Mouse (Mus musculus) limb, embryonic 15.5 days (tissue): ENCODE measurements around the gene Ankrd63. TPM values are rescaled to one million over a fixed set of nuclear protein-coding genes. Genes with fewer than 3 reads are reported as not detected.

Experiments used
- ATAC-seq: fragments of 200-750 bp; cut with Nextera tagmentation; 2 replicates; pipeline ENCODE4 v1.8.0; 2017; ENCODE audit warnings: low read depth, moderate TSS enrichment; ENCODE audit not compliant: insufficient number of reproducible peaks, low FRiP score, low TSS enrichment
- H3K27ac ChIP-seq: fragments of 300-500 bp; sonication (generic); 2 replicates; pipeline ENCODE4 v1.5.1; 2015; ENCODE audit warnings: moderate library complexity, mild to moderate bottlenecking, inconsistent platforms
- H3K27me3 ChIP-seq: fragments of 300-500 bp; sonication (generic); 2 replicates; pipeline ENCODE4 v1.6.1; 2015; ENCODE audit warnings: inconsistent platforms
- H3K36me3 ChIP-seq: fragments of 300-500 bp; sonication (generic); 2 replicates; pipeline ENCODE4 v1.6.1; 2015; ENCODE audit warnings: inconsistent platforms
- H3K4me1 ChIP-seq: fragments of 300-500 bp; sonication (generic); 2 replicates; pipeline ENCODE4 v1.6.1; 2015; ENCODE audit warnings: inconsistent platforms
- H3K4me2 ChIP-seq: fragments of 300-500 bp; sonication (generic); 2 replicates; pipeline ENCODE4 v1.6.1; 2015; ENCODE audit warnings: mild to moderate bottlenecking, inconsistent platforms
- H3K4me3 ChIP-seq: fragments of 300-500 bp; sonication (generic); 2 replicates; pipeline ENCODE4 v1.5.1; 2015; ENCODE audit warnings: mild to moderate bottlenecking, inconsistent platforms
- H3K9ac ChIP-seq: fragments of 300-500 bp; sonication (generic); 2 replicates; pipeline ENCODE4 v1.6.1; 2015; ENCODE audit warnings: inconsistent platforms
- H3K9me3 ChIP-seq: fragments of 300-500 bp; sonication (generic); 2 replicates; pipeline ENCODE4 v1.6.1; 2016; ENCODE audit warnings: inconsistent platforms
- WGBS: fragments of 180-500 bp; shearing (Covaris S2); methylation state at CpG from one replicate; pipeline ENCODE4 v1.1.7; 2015; 5-methylcytosine and 5-hydroxymethylcytosine counted together
- polyA plus RNA-seq: library from polyadenylated mRNA; unstranded; fragments of >200 nt; fragmentation: Nextera tagmentation; extraction: Ambion mirVana; gene quantifications from 2 replicates; pipeline ENCODE4 v1.2.1, GENCODE M21; 2015

Gene Ankrd63
- polyA plus RNA-seq, 1 experiment from 2014 or later = 0.05 TPM

DNA sequence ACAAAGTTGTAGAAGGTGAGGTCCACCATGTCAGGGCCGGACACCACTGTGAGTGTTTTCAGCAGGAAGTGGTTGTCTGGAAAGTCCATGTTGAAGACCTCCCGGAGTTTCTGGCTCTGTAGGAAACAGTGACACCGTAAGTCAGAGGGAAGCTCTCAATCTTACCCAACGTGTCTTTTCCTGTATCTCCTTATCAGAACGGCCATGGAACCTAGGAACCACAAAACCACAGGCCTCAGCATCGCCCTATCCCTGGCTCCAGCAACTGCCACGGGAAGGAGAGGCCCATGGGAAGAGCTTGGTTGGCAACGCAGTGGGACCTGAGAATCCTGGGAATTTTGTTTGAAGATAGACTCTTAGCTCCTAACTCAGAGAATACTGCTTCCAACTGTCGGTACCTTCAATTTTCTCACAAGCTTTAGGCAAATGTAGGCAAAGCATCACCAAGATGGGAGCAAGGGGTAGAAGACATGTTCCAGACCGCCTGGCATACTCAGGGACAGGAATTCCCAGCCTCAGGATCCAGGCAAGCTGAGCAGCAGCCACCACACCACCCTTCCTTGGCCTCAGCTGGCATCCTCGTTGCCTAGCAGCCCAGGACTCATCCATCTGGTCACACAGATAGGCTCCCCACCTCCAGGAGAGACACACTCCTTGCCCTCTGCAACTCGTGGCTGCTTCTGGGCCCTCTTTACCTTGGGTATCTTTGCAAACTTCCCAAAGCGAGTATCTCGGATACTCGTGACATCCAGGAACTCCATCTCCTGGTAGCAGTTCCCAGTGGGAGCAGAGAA, 20.1 kb upstream of the Ankrd63 start:
- Histone ChIP-seq H3K4me3 (no peak overlapping the region), H3K27ac (no peak overlapping the region), H3K9ac (no peak overlapping the region), H3K36me3 (no peaks in the 10 kb centered on the region), H3K4me2 (no peak overlapping the region), H3K9me3 (no peaks in the 10 kb centered on the region), H3K4me1 (peaks cover 12% of the 10 kb centered on the region), H3K27me3 (peaks cover 30% of the 10 kb centered on the region)
- WGBS = 79% methylated on average over 15 of the region's 15 CpGs
- no peak for ATAC-seq

GRCm38 (mm10) chr2:118716677-118717076, 12.9 kb upstream of the Ankrd63 start:
- Histone ChIP-seq H3K4me1 (peaks cover under 1% of the 10 kb centered on the region; the same call in 1 of the 2 replicates), H3K4me2 (no peak overlapping the region), H3K27ac (no peak overlapping the region), H3K9ac (no peak overlapping the region), H3K36me3 (no peaks in the 10 kb centered on the region), H3K4me3 (no peak overlapping the region), H3K27me3 (peaks cover 33% of the 10 kb centered on the region), H3K9me3 (no peaks in the 10 kb centered on the region)
- WGBS = 86% methylated on average over 5 of the region's 5 CpGs
- ATAC-seq = no peak

GRCm38 (mm10) chr2:118714230-118714629, 10.5 kb upstream of the Ankrd63 start:
- no peak overlapping the region for H3K4me3 ChIP-seq
- H3K27ac ChIP-seq = no peak overlapping the region
- ATAC-seq = no peak
- no peak overlapping the region for H3K9ac ChIP-seq
- peaks cover 13% of the 10 kb centered on the region for H3K4me1 ChIP-seq
- no peaks in the 10 kb centered on the region for H3K36me3 ChIP-seq
- H3K4me2 ChIP-seq = no peak overlapping the region
- 51% methylated on average over 4 of the region's 4 CpGs for WGBS
- H3K9me3 ChIP-seq = no peaks in the 10 kb centered on the region
- H3K27me3 ChIP-seq = peaks cover 53% of the 10 kb centered on the region

GRCm38 (mm10) chr2:118713631-118714030, 9.9 kb upstream of the Ankrd63 start:
- WGBS = 89% methylated on average over 6 of the region's 6 CpGs
- Histone ChIP-seq H3K27ac (no peak overlapping the region), H3K4me2 (no peak overlapping the region), H3K4me1 (peaks cover 13% of the 10 kb centered on the region), H3K27me3 (peaks cover 59% of the 10 kb centered on the region), H3K36me3 (no peaks in the 10 kb centered on the region), H3K9ac (no peak overlapping the region), H3K4me3 (no peak overlapping the region), H3K9me3 (no peaks in the 10 kb centered on the region)
- ATAC-seq = no peak

DNA sequence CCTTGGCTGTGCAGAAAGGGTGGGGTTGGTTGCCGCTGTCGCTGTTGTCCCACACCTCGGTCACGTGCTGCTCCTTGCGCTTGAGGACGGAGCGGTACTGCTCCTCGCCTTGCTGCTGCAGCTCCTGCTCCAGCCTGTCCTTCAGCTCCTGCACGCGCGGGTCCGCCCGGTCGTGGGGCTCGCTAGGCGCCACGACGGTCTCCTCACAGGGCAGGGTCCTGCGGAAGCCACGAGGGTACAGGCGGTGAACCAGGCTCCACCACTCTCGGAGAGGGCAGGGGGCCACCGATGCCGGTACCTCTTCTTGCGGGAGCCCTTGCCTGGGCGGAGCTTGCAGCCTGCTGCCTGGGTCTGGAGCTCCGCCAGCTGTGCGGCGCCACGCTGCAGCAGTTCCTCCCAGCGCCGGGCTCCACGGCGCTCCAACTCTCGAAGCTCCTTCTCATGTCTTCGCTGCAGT, 7.3 kb upstream of the Ankrd63 start:
- peaks cover 17% of the 10 kb centered on the region for H3K4me1 ChIP-seq
- 1% methylated on average over 36 of the region's 36 CpGs for WGBS
- no peaks in the 10 kb centered on the region for H3K36me3 ChIP-seq
- H3K9ac ChIP-seq = peak overlapping the region; percentile 5; the same call in 1 of the 2 replicates
- peak overlapping the region; percentile 39 for H3K4me3 ChIP-seq
- peak; percentile 20; the same call in 1 of the 2 replicates for ATAC-seq
- no peaks in the 10 kb centered on the region for H3K9me3 ChIP-seq
- H3K4me2 ChIP-seq = peak overlapping the region; percentile 82
- no peak overlapping the region for H3K27ac ChIP-seq
- peaks cover 82% of the 10 kb centered on the region for H3K27me3 ChIP-seq

GRCm38 (mm10) chr2:118709655-118710221, 6.0 kb upstream of the Ankrd63 start:
- no peak overlapping the region for H3K9ac ChIP-seq
- H3K4me2 ChIP-seq = no peak overlapping the region
- no peak overlapping the region for H3K4me3 ChIP-seq
- peaks cover 17% of the 10 kb centered on the region for H3K4me1 ChIP-seq
- no peaks in the 10 kb centered on the region for H3K36me3 ChIP-seq
- H3K9me3 ChIP-seq = no peaks in the 10 kb centered on the region
- WGBS = 44% methylated on average over 4 of the region's 4 CpGs
- no peak for ATAC-seq
- no peak overlapping the region for H3K27ac ChIP-seq
- H3K27me3 ChIP-seq = peaks cover 96% of the 10 kb centered on the region

DNA sequence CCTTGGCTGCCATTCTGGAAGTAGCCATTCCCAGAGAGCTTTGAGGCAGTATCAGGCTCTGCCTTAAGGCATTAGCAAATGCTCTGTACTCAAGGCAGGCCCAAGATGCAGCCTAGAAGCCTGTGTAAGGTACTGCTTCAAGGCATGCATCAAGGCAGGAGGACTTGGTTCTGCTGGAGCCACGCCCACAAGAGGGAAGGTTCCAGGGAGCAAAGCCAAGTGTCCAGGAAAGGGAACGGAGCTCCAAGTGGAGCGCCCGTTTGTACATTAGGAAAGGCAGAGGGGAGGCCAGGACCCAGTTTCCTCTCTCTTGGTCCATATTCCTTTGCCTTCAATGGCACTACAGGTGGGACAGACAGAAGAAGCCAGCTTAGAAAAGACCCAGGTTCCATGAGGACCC, 4.7 kb upstream of the Ankrd63 start:
- Histone ChIP-seq H3K9ac (no peak overlapping the region), H3K4me3 (no peak overlapping the region), H3K27me3 (peaks cover 98% of the 10 kb centered on the region), H3K9me3 (no peaks in the 10 kb centered on the region), H3K4me1 (peaks cover 27% of the 10 kb centered on the region), H3K27ac (no peak overlapping the region), H3K36me3 (no peaks in the 10 kb centered on the region), H3K4me2 (no peak overlapping the region)
- 73% methylated on average over 4 of the region's 4 CpGs for WGBS
- no peak for ATAC-seq

GRCm38 (mm10) chr2:118706436-118706835, 2.7 kb upstream of the Ankrd63 start:
- no peaks in the 10 kb centered on the region for H3K36me3 ChIP-seq
- H3K27me3 ChIP-seq = peaks cover 98% of the 10 kb centered on the region
- no peak overlapping the region for H3K4me2 ChIP-seq
- no peak for ATAC-seq
- no peak overlapping the region for H3K4me3 ChIP-seq
- 10% methylated on average over 6 of the region's 6 CpGs for WGBS
- no peaks in the 10 kb centered on the region for H3K9me3 ChIP-seq
- no peak overlapping the region for H3K9ac ChIP-seq
- H3K27ac ChIP-seq = no peak overlapping the region
- H3K4me1 ChIP-seq = peaks cover 39% of the 10 kb centered on the region

GRCm38 (mm10) chr2:118702883-118703761, 641 bp downstream of the Ankrd63 start:
- no peak for ATAC-seq
- Histone ChIP-seq H3K4me2 (peak overlapping the region; percentile 84), H3K27me3 (peaks cover 93% of the 10 kb centered on the region), H3K9ac (peak overlapping the region; percentile 26), H3K27ac (no peak overlapping the region), H3K36me3 (no peaks in the 10 kb centered on the region), H3K9me3 (no peaks in the 10 kb centered on the region), H3K4me3 (peak overlapping the region; percentile 44), H3K4me1 (peaks cover 39% of the 10 kb centered on the region)
- under 1% methylated on average over 93 of the region's 93 CpGs for WGBS

DNA sequence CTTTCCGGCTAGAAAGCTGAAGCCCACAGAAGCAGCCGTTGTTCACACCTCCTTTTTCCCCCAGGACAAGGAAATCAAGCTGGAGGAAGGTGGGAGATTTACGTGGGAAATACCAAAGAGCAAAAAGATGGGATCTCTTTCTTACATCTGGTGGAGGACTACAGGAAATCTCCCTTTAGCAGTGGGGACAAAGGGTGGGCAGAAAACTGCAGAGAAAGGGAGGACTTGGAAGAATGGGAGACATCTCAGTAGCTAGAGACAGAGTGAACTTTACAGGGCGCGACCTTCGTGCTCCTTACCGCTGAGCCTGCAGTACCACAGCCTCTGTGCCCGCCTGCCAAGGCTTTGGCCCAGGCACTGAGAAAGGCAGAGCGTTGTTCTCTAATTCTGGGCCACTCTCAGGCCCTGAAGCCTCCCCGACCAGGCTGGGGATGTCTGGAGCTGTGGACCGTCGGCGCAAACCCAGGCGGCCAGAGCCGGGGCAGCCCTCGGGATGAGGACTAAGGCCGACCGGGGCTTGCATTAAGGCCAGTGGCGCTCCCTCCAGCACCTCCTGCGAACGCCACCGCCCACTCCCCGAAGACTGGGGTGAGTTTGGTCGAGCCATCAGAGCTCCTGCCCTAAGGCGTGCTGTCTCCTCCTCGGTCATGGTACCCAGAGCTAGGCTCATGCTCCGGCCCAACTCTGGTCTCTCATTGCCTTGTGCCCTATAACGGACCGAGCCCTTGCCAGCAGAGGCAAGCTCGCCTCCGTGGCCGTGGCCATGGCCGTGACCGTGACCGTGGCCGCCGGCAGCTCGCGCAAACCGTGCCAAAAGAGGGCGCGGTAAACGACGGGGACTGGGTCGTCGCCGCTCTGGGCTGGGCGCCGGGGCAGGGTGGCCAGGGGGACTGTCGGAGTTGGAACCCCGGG, 1.5 kb downstream of the Ankrd63 start:
- ATAC-seq = no peak
- WGBS = 7% methylated on average over 51 of the region's 51 CpGs
- Histone ChIP-seq H3K27me3 (peaks cover 87% of the 10 kb centered on the region), H3K9me3 (no peaks in the 10 kb centered on the region), H3K4me2 (peak overlapping the region; percentile 84), H3K27ac (no peak overlapping the region), H3K4me3 (peak overlapping the region; percentile 44), H3K36me3 (no peaks in the 10 kb centered on the region), H3K4me1 (peaks cover 47% of the 10 kb centered on the region), H3K9ac (peak overlapping the region; percentile 26)

GRCm38 (mm10) chr2:118701161-118701560, 2.6 kb downstream of the Ankrd63 start:
- H3K27me3 ChIP-seq = peaks cover 85% of the 10 kb centered on the region
- H3K9ac ChIP-seq = no peak overlapping the region
- H3K36me3 ChIP-seq = no peaks in the 10 kb centered on the region
- no peak for ATAC-seq
- peaks cover 53% of the 10 kb centered on the region for H3K4me1 ChIP-seq
- WGBS = 19% methylated on average over 5 of the region's 5 CpGs
- no peak overlapping the region for H3K27ac ChIP-seq
- no peak overlapping the region for H3K4me3 ChIP-seq
- no peak overlapping the region for H3K4me2 ChIP-seq
- H3K9me3 ChIP-seq = no peaks in the 10 kb centered on the region
